Mouse (Mus musculus): ENCODE measurements around the gene Lrrk1. TPM values are rescaled to one million over a fixed set of nuclear protein-coding genes. Genes with fewer than 3 reads are reported as not detected.

Gene Lrrk1
- polyA plus RNA-seq, 1 experiment from 2014 or later, result 11.9 TPM

GRCm38 (mm10) chr7:66246716-66247235 lies 141.4 kb downstream of the Lrrk1 start:
- H3K9ac ChIP-seq (ENCODE audit: low read depth, low read length), result no peak overlapping the region
- H3K4me1 ChIP-seq (ENCODE audit: control insufficient read depth, insufficient read depth, low read length), result peaks cover 8% of the 10 kb centered on the region
- no peak overlapping the region for H3K4me3 ChIP-seq (ENCODE audit: low read depth, low read length)
- WGBS, result 67% methylated on average over 11 of the region's 11 CpGs
- DNase-seq (ENCODE audit: low spot score) (no peak), ATAC-seq (ENCODE audit: low read depth) (no peak)
- H3K4me2 ChIP-seq (ENCODE audit: low read depth, low read length), result no peak overlapping the region
- no peaks in the 10 kb centered on the region for H3K9me3 ChIP-seq (ENCODE audit: control insufficient read depth, low read length)
- no peaks in the 10 kb centered on the region for H3K27me3 ChIP-seq (replicated peaks; ENCODE audit: control insufficient read depth, insufficient read depth, low read length)
- no peaks in the 10 kb centered on the region for H3K36me3 ChIP-seq (ENCODE audit: control insufficient read depth, insufficient read depth, low read length)
- no peak overlapping the region for H3K27ac ChIP-seq (replicated peaks; ENCODE audit: low read depth, low read length)

- 0 out of 2 replicates have a peak, but pooled peaks cover 2% of the 10 kb centered on the region for H3K9me3 ChIP-seq (ENCODE audit: control insufficient read depth, low read length)
- DNase-seq (ENCODE audit: low spot score) (no peak), ATAC-seq (ENCODE audit: low read depth) (no peak)
- no peak overlapping the region for H3K4me2 ChIP-seq (ENCODE audit: low read depth, low read length)
- H3K4me1 ChIP-seq (ENCODE audit: control insufficient read depth, insufficient read depth, low read length), result peaks cover 8% of the 10 kb centered on the region
- H3K9ac ChIP-seq (ENCODE audit: low read depth, low read length), result no peak overlapping the region
- no peaks in the 10 kb centered on the region for H3K27me3 ChIP-seq (replicated peaks; ENCODE audit: control insufficient read depth, insufficient read depth, low read length)
- no peak overlapping the region for H3K27ac ChIP-seq (replicated peaks; ENCODE audit: low read depth, low read length)
- H3K4me3 ChIP-seq (ENCODE audit: low read depth, low read length), result no peak overlapping the region
- no peaks in the 10 kb centered on the region for H3K36me3 ChIP-seq (ENCODE audit: control insufficient read depth, insufficient read depth, low read length)
- WGBS, result 90% methylated on average over 5 of the region's 5 CpGs
These were observed 142.5 kb downstream of the Lrrk1 start for GRCm38 (mm10) chr7:66245646-66246045.

- WGBS, result 74% methylated on average over 7 of the region's 7 CpGs
- H3K9ac ChIP-seq (ENCODE audit: low read depth, low read length), result no peak overlapping the region
- no peaks in the 10 kb centered on the region for H3K27me3 ChIP-seq (replicated peaks; ENCODE audit: control insufficient read depth, insufficient read depth, low read length)
- H3K9me3 ChIP-seq (ENCODE audit: control insufficient read depth, low read length), result 0 out of 2 replicates have a peak, but pooled peaks cover 6% of the 10 kb centered on the region
- no peaks in the 10 kb centered on the region for H3K36me3 ChIP-seq (ENCODE audit: control insufficient read depth, insufficient read depth, low read length)
- ATAC-seq (ENCODE audit: low read depth) (no peak), DNase-seq (ENCODE audit: low spot score) (no peak)
- H3K4me1 ChIP-seq (ENCODE audit: control insufficient read depth, insufficient read depth, low read length), result peaks cover 8% of the 10 kb centered on the region
- H3K27ac ChIP-seq (replicated peaks; ENCODE audit: low read depth, low read length), result no peak overlapping the region
- no peak overlapping the region for H3K4me2 ChIP-seq (ENCODE audit: low read depth, low read length)
- H3K4me3 ChIP-seq (ENCODE audit: low read depth, low read length), result no peak overlapping the region
These were observed 144.3 kb downstream of the Lrrk1 start for GRCm38 (mm10) chr7:66243766-66244325.

- Histone ChIP-seq H3K27me3 (replicated peaks; ENCODE audit: control insufficient read depth, insufficient read depth, low read length) (no peaks in the 10 kb centered on the region), H3K27ac (replicated peaks; ENCODE audit: low read depth, low read length) (no peak overlapping the region), H3K9me3 (ENCODE audit: control insufficient read depth, low read length) (0 out of 2 replicates have a peak, but pooled peaks cover 6% of the 10 kb centered on the region), H3K4me1 (ENCODE audit: control insufficient read depth, insufficient read depth, low read length) (no peaks in the 10 kb centered on the region), H3K4me2 (ENCODE audit: low read depth, low read length) (no peak overlapping the region), H3K36me3 (ENCODE audit: control insufficient read depth, insufficient read depth, low read length) (no peaks in the 10 kb centered on the region), H3K9ac (ENCODE audit: low read depth, low read length) (no peak overlapping the region), H3K4me3 (ENCODE audit: low read depth, low read length) (no peak overlapping the region)
- ATAC-seq (ENCODE audit: low read depth) (no peak), DNase-seq (ENCODE audit: low spot score) (no peak)
- 87% methylated on average over 4 of the region's 4 CpGs for WGBS
These were observed 146.2 kb downstream of the Lrrk1 start for GRCm38 (mm10) chr7:66241855-66242412.

- H3K36me3 ChIP-seq (ENCODE audit: control insufficient read depth, insufficient read depth, low read length), result no peaks in the 10 kb centered on the region
- no peak overlapping the region for H3K27ac ChIP-seq (replicated peaks; ENCODE audit: low read depth, low read length)
- H3K4me1 ChIP-seq (ENCODE audit: control insufficient read depth, insufficient read depth, low read length), result no peaks in the 10 kb centered on the region; the same call in 1 of the 2 replicates
- H3K9me3 ChIP-seq (ENCODE audit: control insufficient read depth, low read length), result 0 out of 2 replicates have a peak, but pooled peaks cover 6% of the 10 kb centered on the region
- 92% methylated on average over 3 of the region's 3 CpGs for WGBS
- no peak for DNase-seq (ENCODE audit: low spot score)
- no peak overlapping the region for H3K9ac ChIP-seq (ENCODE audit: low read depth, low read length)
- H3K4me2 ChIP-seq (ENCODE audit: low read depth, low read length), result no peak overlapping the region
- H3K27me3 ChIP-seq (replicated peaks; ENCODE audit: control insufficient read depth, insufficient read depth, low read length), result no peaks in the 10 kb centered on the region
- no peak for ATAC-seq (ENCODE audit: low read depth)
- H3K4me3 ChIP-seq (ENCODE audit: low read depth, low read length), result no peak overlapping the region
These were observed 150.0 kb downstream of the Lrrk1 start for GRCm38 (mm10) chr7:66238157-66238556.

- ATAC-seq (ENCODE audit: low read depth), result no peak
- Histone ChIP-seq H3K27ac (replicated peaks; ENCODE audit: low read depth, low read length) (no peak overlapping the region), H3K4me1 (ENCODE audit: control insufficient read depth, insufficient read depth, low read length) (peaks cover 22% of the 10 kb centered on the region), H3K9me3 (ENCODE audit: control insufficient read depth, low read length) (no peaks in the 10 kb centered on the region), H3K27me3 (replicated peaks; ENCODE audit: control insufficient read depth, insufficient read depth, low read length) (no peaks in the 10 kb centered on the region), H3K9ac (ENCODE audit: low read depth, low read length) (no peak overlapping the region), H3K4me2 (ENCODE audit: low read depth, low read length) (no peak overlapping the region), H3K4me3 (ENCODE audit: low read depth, low read length) (no peak overlapping the region), H3K36me3 (ENCODE audit: control insufficient read depth, insufficient read depth, low read length) (no peaks in the 10 kb centered on the region)
- WGBS, result 70% methylated on average over 6 of the region's 6 CpGs
- no peak for DNase-seq (ENCODE audit: low spot score)
These were observed 154.1 kb downstream of the Lrrk1 start for GRCm38 (mm10) chr7:66233947-66234516.

- DNase-seq (ENCODE audit: low spot score) (peak; percentile 48), ATAC-seq (ENCODE audit: low read depth) (no peak)
- no peak overlapping the region for H3K4me3 ChIP-seq (ENCODE audit: low read depth, low read length)
- H3K36me3 ChIP-seq (ENCODE audit: control insufficient read depth, insufficient read depth, low read length), result no peaks in the 10 kb centered on the region
- 0 out of 2 replicates have a peak overlapping the region, but pooled peaks have one; percentile 6 for H3K27ac ChIP-seq (replicated peaks; ENCODE audit: low read depth, low read length)
- H3K4me2 ChIP-seq (ENCODE audit: low read depth, low read length), result no peak overlapping the region
- H3K4me1 ChIP-seq (ENCODE audit: control insufficient read depth, insufficient read depth, low read length), result peaks cover 22% of the 10 kb centered on the region
- WGBS, result 76% methylated on average over 4 of the region's 4 CpGs
- H3K27me3 ChIP-seq (replicated peaks; ENCODE audit: control insufficient read depth, insufficient read depth, low read length), result no peaks in the 10 kb centered on the region
- no peaks in the 10 kb centered on the region for H3K9me3 ChIP-seq (ENCODE audit: control insufficient read depth, low read length)
- H3K9ac ChIP-seq (ENCODE audit: low read depth, low read length), result no peak overlapping the region
These were observed 154.8 kb downstream of the Lrrk1 start for GRCm38 (mm10) chr7:66233141-66233946.

- Histone ChIP-seq H3K27ac (replicated peaks; ENCODE audit: low read depth, low read length) (peak overlapping the region; percentile 93), H3K36me3 (ENCODE audit: control insufficient read depth, insufficient read depth, low read length) (no peaks in the 10 kb centered on the region), H3K4me1 (ENCODE audit: control insufficient read depth, insufficient read depth, low read length) (peaks cover 22% of the 10 kb centered on the region), H3K9ac (ENCODE audit: low read depth, low read length) (no peak overlapping the region), H3K4me2 (ENCODE audit: low read depth, low read length) (no peak overlapping the region), H3K4me3 (ENCODE audit: low read depth, low read length) (no peak overlapping the region), H3K9me3 (ENCODE audit: control insufficient read depth, low read length) (no peaks in the 10 kb centered on the region), H3K27me3 (replicated peaks; ENCODE audit: control insufficient read depth, insufficient read depth, low read length) (no peaks in the 10 kb centered on the region)
- ATAC-seq (ENCODE audit: low read depth), result no peak
- DNase-seq (ENCODE audit: low spot score), result no peak
- WGBS, result 73% methylated on average over 4 of the region's 4 CpGs
These were observed 156.3 kb downstream of the Lrrk1 start for GRCm38 (mm10) chr7:66231861-66232260.

All from embryonic facial prominence, embryonic 14.5 days (tissue).